Mouse (Mus musculus) adrenal gland (tissue): ENCODE measurements around the gene Cachd1.

Experiments
- intact Hi-C: fragments of 180-260 bp; cut with DNase I; formaldehyde crosslinking; loops from one replicate; pipeline ENCODE4 v1.15.1; 2025

The Cachd1 gene

DNA sequence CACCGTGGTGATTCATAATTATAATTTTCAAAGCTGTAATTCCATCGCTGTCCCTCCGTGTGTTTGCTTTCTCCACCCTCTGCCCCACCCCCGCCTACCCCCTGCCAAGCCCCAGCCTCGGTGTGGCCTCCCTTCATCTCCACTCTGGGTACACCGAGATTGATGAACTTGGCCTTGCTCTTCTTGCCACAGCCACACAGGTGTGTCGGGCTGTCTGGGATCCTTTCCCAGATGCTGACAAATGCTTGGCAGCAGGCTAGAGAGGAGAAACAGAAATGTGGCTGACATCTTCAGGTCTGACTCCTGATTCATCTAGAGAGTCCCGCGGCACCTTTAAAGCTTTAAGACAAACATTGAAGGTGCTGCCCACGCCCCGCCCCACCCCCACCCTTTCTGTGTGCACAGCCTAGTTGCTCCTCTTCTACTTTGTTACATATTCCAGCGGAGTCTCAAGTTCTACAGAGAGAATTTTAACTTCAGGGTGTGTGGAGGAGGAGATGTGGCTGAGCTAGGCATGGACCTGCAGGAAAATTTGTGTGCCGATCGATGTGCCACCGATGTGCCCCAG is 87.5 kb downstream of the Cachd1 start:
- intact Hi-C loops = no loop called here

DNA sequence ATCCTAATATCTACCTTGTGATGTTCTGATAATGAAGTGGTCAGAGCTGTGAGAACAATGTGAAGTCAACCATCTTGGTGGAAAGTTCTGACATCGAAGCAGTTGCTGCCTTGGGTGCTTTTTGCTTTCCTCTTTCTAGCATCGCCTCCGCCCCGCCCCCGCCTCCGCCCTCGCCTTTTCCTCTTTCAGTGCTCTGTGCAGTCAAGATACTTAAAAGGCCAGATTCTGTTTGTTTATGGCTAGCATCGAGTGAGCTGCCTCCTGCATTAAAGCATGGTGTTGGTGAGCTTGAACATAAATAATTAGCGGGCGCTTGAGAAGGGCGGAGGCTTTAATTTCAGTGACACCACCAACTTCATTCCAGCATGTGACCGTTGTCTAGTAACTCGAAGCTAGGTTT is 88.9 kb downstream of the Cachd1 start:
- intact Hi-C loops = no loop called here

DNA sequence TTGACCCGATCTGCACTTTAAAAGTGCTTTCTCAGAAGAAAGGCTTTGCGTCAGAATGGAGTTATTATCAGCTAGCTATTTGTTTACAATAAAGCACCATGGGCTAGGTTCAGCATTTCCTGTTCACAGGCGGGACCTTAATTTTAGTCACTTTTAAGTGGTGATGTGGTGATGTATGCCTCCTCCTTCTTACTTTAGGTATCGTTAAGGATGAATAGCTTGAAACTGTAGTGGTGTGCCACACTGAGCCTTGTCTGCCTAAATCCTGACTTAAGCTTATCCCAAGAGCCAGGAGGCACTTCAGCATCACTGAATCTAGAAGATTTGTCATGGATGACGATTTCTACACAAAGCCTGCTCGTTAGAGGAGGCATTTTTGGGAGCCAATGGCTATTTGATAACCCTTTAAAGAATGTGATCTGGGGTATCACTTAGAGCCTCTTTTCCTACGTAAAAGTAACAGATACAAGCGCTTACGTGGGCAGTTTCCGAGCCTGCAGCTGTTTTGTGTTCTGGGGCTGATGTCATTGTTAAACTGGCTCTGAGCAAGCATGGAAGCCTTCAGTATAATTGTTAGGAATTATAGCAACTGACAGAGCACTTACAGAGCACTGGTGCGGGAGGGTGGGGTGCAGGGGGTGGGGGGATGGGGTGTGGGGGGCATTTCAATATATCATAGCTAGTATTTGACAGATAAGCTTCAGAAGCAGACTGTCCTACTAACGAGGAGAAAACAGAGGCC is 89.7 kb downstream of the Cachd1 start:
- intact Hi-C loops = no loop called here

DNA sequence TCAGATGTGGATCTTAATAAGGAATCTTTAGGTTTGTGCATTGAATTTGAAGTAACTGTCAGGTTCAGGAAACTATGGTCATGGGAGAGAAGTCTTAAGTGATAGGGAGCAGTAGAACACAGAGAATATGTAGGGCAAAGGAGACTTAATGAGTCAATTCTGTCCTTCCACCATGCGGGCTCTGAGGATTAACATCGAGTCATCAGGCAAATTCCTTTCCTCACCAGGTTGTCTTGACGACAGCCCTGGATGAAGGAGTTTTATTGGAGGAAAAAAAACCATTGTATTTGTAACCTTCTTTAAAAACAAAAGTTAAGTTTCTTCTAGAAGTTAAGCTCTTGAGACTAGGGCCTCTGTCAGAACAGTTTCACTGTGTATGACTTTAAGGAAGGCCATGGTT is 100.9 kb downstream of the Cachd1 start:
- intact Hi-C loops = no loop called here

DNA sequence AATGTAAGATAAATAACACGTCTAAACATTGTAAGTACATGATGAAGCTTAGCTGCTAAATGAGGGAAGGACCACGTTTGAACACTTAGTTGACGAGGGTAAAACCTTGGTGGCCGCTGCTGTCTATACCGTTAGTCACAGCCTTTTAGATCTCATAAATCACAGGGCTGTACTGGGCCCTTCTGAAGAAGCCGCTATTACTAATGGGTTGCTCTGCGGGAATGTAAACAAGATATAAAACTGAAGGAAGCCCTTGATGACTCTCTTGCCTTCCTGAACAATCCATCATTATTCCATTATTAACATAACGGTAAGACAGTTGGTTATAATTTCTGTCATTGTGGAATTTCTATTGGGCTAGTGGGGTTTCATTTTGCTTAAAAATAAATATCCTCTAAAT is 102.9 kb downstream of the Cachd1 start:
- intact Hi-C loops = no loop called here

DNA sequence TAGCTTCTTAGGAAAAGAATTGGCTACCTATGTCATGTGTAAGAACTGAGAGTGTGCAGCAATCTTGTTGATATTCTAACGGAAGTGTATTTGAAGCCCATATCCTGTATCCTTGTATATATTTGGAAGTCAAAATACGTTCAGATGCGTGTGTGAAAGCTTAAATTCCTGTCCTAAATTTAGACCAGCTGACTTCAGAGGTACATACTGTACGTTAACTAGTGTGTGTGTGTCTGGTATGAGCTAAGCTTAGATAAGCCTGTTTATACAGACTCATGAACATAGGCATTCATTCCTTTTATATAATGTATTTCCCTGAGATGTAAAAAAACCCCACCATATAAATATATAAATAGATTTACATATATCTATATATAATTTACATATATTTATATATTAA is 103.6 kb downstream of the Cachd1 start:
- intact Hi-C loops = no loop called here

DNA sequence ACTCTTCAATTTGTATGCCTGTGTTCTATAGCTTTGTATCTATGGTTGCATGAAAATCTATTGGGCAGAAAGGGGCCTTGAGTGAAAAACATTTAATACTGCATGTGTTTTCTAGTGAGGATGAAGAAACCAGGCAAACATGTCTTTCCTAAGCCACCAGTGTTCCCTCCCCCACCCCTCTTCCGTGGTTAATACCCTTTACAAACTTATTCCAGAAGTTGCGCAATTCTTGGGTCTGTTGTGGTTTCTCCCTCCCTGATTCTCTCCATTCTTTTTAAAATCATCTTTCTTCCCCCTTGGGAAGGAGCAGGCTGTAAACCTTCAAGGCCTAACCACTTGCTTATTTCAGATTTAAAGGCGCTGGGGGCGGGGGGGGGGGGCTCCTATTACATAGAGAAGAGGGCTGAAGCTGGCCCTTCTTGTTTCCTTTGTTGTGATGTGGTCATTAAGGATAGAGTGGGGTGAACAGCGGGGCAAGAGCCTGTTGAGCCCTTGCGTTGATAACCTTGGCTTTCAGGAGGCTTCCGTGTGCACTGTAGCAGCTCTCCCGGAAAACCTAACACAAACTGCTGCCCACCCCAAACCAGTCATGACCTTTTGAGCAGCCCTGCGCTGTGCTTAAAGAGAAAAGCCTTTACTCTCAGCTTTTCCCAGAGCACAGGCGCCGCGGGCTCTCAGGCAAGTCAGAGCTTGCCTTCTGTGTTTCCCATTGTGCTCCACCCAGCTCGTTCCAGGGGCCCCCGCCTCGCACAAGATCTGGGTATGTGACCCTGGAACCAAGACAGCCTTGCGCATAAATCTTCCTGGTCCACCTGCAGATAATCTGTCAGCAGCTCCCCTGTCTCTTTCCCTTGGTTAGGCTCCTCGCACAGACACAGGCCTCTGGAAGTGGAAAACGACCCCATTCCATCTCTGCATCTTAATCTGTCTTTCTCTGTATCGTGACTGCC is 109.6 kb downstream of the Cachd1 start:
- intact Hi-C loops = no loop called here

DNA sequence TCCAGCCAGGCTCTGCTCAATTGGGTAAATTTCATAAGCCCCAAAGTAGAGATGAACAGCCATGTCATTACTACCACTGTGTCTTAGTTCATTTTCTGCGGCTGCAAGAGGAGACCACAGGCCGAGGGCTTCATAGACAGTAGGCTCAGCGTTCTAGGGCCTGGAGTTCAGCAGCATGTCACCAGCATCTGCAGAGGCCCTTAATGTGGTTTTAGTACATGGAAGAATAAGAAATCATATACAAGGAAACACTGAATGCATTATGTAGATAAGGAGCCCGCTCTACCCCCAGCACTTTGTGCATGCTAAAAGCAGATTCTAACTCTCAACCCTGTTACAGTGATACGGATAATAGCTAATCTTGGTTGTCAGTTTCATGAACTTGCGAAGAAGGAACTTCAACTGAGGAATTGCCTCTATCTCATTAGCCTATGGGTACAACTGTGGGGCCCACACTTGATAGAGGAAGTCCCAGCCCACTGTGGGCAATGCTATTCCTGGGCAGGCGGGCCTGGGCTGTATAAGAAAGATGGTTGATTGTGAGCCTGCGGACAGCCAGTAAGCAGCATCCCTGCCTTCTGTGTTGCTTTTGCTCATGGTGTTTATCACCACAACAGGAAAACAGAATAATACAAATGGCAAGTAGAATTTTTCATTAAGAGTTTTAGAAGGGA is 110.4 kb downstream of the Cachd1 start:
- intact Hi-C loops = no loop called here

DNA sequence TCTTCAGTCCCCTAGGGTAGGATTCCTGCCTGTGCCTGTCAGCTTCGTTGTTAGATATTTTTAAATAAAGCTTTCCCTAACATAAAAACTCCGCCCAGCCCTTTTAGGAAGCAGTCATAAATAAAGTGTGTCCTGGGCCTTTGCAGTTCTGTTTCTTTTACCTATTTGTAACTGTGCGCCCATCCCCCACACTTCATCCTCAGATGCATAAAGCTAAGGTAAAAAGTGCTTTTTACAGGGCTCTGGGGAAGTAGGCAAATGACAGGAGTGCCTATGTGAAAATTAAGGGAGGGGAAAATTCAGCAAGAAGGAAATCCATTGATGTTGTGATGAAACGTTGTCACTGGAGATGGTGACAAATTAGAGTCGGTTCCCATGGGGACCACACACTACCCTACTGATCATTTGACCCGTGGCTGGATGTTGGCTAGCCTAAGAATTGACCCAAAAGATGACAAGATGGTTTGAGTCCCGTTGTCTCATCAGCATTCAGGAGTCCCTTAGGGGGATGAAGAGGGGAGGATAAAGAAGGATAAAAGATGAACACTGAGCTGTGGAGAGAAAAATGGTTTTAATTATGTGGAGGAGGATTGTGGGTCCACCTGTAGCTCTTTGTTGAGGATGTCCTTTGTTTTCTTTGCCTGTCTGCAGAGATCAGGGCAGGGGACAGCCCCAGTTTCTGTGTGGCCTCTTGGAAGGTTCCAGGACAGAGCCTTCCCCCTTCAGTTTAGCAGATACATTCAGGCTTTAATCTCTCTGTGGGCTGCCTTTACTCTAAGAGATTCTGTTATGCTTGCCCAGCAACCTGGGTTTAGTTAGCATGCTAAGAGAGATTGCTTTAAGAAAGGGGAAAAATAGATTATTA is 113.9 kb downstream of the Cachd1 start:
- intact Hi-C loops = no loop called here

DNA sequence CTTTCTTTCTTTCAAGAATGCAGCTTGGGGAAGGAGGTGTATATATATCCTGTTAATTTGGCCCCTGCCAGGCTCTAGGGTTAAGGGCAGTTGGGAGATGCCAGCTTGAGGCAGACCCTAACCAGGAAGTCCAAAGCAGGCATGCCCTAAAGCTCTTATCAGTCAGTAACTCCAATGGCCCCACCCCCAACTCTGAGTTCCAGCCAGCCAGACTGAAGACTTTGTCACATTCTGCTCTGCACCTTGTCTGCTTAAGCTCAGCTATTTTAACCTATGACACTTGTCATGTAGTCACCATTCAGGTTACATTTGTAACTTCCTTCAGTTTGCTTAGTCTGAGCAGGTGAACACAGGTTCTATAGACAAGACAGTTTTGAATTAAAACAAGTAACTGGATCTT is 117.3 kb downstream of the Cachd1 start:
- intact Hi-C loops = no loop called here

DNA sequence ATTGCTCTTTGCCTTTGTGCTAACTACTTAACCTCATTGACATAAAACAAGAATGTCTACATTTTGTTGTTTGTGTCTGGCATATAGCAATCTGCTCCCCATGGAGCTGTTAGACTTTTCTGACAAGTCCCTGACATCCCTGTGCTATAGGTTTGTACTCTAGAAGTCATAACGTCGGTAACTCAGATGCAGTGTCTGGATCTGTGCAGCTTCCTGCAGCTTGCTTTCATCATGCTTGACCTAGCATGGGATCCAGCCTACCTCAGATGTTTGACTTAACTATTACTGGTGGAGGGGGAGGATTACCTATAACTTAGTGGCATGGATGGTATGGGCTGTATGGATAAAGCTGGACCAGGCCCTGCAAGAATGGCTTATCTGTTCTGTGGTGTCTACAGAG is 117.7 kb downstream of the Cachd1 start:
- intact Hi-C loops = no loop called here

DNA sequence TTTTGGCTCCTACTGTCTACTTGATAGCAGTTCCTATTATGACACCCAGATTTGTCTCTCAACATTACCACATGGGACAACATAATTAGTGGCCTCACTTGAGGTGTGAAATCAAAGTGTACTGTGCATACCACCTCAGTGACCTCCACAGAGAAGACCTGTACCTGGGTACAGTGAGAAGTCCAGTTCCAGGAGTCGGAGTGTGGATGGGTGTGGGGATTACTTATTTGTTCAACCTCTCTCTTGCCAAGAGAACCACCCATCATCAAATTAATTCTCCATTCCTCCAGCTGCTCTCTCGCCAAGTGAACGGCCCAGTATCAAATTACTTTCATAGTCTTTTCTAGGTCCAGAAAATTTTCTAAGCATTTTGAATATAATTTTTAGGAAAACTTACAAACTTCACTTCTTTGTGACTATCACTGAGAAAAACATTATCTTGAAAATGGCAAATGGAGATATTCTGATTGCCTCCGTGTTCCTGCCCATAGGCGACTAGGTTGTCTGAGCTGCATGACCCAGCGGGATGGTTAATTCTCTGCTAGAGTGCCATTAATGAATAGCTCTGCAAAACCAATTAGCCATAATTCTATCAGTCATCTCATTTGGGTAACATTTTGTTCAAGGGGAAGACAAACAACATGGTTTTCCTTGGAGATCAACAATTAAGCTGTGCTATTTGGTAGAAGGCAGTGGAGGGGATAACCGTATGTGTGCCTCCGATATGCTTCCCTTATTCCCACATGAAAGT is 120.0 kb downstream of the Cachd1 start:
- intact Hi-C loops = no loop called here

DNA sequence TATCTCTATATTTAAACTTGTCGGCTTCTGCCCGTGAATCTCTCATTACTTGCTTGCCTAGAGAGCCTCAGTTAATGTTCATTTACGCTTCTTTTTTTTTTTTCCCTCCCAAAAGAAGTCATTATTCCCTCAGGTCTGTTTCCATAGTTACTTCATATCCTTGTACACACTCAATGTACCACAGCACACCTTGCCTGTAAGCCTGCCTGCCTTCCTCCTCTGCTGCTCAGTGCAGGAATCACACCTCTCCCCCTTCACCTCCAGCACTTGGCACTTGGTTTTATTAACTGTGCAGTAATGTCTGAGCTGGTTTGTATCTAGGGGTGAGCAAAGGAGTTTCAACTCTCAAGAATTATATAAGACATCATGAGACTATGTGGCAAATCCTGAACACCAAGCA is 121.5 kb downstream of the Cachd1 start:
- intact Hi-C loops = no loop called here

DNA sequence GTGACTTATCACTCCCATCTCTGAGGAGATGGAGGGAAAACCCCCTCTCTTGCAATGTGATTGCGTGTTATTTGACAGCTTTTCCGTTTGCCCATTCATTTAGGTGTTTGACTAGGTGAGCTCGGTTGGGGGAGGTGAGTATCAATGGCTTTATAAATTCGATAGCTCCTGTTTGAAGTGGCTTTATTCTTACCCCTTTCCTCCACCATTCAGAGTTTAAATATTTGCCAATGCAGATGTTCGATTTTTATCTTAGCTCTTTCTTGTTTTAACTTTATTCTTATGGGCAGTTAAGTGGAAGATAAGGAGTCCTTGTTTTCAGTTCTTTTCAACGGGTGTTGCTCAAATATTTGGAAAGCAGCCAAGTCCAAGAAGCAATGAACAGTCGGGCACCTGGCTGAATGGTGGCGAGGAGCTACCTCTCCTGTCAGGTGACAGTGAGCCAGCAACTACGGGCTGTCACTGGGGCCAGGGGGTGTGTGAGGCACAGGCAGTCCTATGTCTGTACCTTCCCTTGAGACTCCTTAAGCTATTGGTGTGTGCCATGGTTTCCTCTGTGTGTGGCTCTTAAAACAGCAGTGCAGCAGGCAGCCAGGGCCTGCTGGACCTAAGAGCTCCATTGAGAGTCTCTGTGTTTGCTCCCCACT is 133.3 kb downstream of the Cachd1 start:
- intact Hi-C loops = no loop called here

DNA sequence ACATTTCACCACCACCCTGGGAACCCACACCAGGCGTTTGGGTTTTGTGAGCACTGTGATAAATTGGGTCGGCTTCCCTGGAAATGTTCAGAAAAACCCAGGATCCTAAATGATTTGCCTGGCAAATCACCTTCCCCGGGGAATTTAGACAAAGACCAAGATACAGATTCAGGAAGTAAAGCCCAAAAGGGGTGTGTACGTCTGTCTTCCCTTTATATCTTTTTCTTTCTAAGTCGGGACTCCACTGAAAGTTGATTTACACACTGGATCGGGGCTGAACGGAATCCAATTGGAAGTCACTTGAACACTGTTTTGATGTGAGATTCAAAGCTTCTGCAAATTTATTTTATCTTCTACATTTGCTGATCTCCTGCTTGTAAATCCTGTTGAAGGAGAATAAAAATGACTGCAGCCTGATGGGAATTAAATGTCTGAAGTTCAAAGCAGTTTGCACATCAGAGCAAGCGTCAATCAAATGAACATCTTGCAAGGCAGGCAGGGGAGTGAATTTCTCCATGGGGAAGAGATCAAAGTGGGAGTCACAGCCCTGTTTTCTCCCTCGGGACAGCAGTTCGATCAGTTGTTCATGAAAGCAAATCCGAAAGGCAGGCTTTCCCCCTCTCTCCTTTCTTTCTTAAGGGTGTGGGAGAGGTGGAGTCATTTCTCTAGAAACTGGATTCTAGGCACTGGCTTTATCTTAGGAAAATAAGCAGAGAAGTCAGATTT is 134.3 kb downstream of the Cachd1 start:
- intact Hi-C loops = no loop called here

DNA sequence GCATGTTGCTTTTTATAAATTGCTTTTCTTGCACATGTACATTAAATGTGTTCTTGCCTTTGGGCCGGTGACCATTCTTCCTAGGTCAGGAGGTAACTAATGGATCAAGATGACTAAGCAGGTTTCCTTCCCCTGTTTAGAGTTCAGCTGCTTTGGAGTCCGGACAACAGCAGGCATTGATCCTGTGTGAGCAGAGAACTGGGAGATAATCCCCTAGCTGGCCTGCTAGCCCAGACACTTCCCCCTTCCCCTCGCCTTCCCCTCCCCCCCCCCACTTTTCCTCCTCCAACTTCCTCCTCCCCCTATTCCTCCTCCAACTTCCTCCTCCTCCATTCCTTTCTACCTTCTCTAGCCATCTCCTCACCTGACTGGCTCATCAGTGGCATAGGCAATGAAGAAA is 135.2 kb downstream of the Cachd1 start:
- intact Hi-C loops = no loop called here

DNA sequence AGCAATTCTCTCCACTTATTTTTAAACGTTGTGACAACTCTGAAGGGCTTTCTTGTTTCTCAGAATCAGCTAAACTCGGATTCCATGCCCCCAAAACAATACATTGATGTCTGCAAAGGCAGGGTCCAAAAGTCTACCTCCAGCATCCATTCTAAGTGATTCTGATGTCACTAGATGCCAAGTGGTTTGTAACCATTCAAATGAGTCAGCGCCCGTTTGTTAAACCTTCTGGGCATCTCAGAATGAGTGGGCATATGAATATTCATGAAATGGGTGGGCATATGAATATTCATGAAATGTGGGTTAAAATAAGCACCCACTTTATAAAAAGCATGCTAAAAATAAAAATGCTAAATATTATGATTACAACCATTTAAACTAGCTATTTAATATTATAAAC is 137.2 kb downstream of the Cachd1 start:
- intact Hi-C loops = no loop called here

DNA sequence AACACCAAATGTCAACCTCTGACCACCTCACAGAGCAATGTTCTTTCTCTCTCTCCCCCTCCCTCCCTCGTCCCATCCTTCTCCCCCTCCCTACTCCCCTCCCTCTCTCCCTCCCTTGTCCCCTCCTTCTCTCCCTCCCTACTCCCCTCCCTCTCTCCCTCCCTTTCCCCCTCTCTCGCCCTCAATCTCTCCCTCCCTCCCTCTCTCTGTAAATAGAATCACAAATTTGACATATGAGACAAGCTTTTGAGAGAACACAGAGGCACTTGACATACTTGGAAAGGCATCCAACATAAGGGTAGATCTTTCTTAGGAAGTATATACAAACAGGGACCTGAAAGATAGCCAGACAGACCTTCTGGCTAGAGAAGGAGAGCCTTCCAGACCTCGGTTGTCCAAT is 138.1 kb downstream of the Cachd1 start:
- intact Hi-C loops = no loop called here

DNA sequence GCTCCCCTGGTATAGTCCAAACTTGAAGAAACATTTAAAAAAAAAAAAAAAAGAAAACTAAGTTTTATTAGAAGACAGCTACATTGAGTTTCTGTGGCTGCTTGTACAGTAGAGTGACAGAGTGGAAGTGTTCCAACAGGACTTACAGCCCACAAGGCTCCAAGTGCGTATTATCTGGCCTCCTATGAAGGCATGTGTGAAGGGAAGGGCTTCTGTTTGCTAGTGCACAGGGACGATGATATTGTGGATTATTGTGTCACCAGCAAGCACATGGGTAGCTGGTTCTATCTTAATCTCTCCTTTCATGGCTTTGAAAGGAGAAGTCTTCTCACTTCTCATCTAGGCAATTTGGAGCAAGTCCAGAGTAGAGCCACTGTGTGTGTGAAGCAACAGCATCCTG is 138.6 kb downstream of the Cachd1 start:
- intact Hi-C loops = no loop called here
